Mouse (Mus musculus) forebrain, embryonic 15.5 days (tissue): ENCODE results near the gene Spryd3. TPM values are rescaled to one million over a fixed set of nuclear protein-coding genes. Genes with fewer than 3 reads are reported as not detected.

Experiments used
- ATAC-seq: fragments of 200-750 bp; cut with Nextera tagmentation; replicated peaks from 2 replicates; pipeline ENCODE4 v1.8.0; 2017; ENCODE audit warnings: mild to moderate bottlenecking, moderate TSS enrichment, moderate library complexity
- H3K27ac ChIP-seq: fragments of 300-500 bp; sonication (generic); replicated peaks from 2 replicates; pipeline ENCODE4 v1.5.1; 2015; ENCODE audit warnings: mild to moderate bottlenecking, inconsistent platforms
- H3K27me3 ChIP-seq: fragments of 300-500 bp; sonication (generic); 2 replicates; pipeline ENCODE4 v1.6.1; 2015; ENCODE audit warnings: inconsistent platforms
- H3K36me3 ChIP-seq: fragments of 300-500 bp; sonication (generic); 2 replicates; pipeline ENCODE4 v1.6.1; 2015; ENCODE audit warnings: mild to moderate bottlenecking, inconsistent platforms
- H3K4me1 ChIP-seq: fragments of 300-500 bp; sonication (generic); 2 replicates; pipeline ENCODE4 v1.6.1; 2015; ENCODE audit warnings: inconsistent platforms
- H3K4me2 ChIP-seq: fragments of 300-500 bp; sonication (generic); replicated peaks from 2 replicates; pipeline ENCODE4 v1.6.1; 2015; ENCODE audit warnings: mild to moderate bottlenecking, inconsistent platforms
- H3K4me3 ChIP-seq: fragments of 300-500 bp; sonication (generic); 2 replicates; pipeline ENCODE4 v1.5.1; 2015; ENCODE audit warnings: mild to moderate bottlenecking, inconsistent platforms
- H3K9ac ChIP-seq: fragments of 300-500 bp; sonication (generic); replicated peaks from 2 replicates; pipeline ENCODE4 v1.6.1; 2015; ENCODE audit warnings: mild to moderate bottlenecking, inconsistent platforms
- H3K9me3 ChIP-seq: fragments of 300-500 bp; sonication (generic); 2 replicates; pipeline ENCODE4 v1.6.1; 2016; ENCODE audit warnings: inconsistent platforms
- WGBS: fragments of 180-500 bp; shearing (Covaris S2); methylation state at CpG from one replicate; pipeline ENCODE4 v1.1.7; 2015; ENCODE audit warnings: mixed read lengths; 5-methylcytosine and 5-hydroxymethylcytosine counted together
- polyA plus RNA-seq: library from polyadenylated mRNA; unstranded; fragments of >200 nt; fragmentation: Nextera tagmentation; extraction: Ambion mirVana; gene quantifications from 2 replicates; pipeline ENCODE4 v1.2.1, GENCODE M21; 2015

The Spryd3 gene
- polyA plus RNA-seq, 1 experiment from 2014 or later = 42.9 TPM

GRCm38 (mm10) chr15:102100996-102101671, 34.9 kb downstream of the Spryd3 start:
- H3K36me3 ChIP-seq = peaks cover 21% of the 10 kb centered on the region
- ATAC-seq = no peak
- 28% methylated on average over 10 of the region's 10 CpGs for WGBS
- peak overlapping the region; percentile 2; the same call in 1 of the 2 replicates for H3K4me3 ChIP-seq
- 0 out of 2 replicates have a peak overlapping the region, but pooled peaks have one; percentile 57 for H3K9ac ChIP-seq
- H3K27me3 ChIP-seq = peaks cover 5% of the 10 kb centered on the region; the same call in 1 of the 2 replicates
- H3K9me3 ChIP-seq = no peaks in the 10 kb centered on the region
- H3K4me1 ChIP-seq = peaks cover 32% of the 10 kb centered on the region
- peak overlapping the region; percentile 85 for H3K4me2 ChIP-seq
- H3K27ac ChIP-seq = peak overlapping the region; percentile 31; the same call in 1 of the 2 replicates

- Histone ChIP-seq H3K27ac (peak within 1 kb of the TSS; percentile 31), H3K27me3 (no peaks in the 10 kb centered on the region; the same call in 1 of the 2 replicates), H3K9ac (peak within 1 kb of the TSS; percentile 57), H3K4me2 (peak within 1 kb of the TSS; percentile 85), H3K36me3 (peaks cover 28% of the 10 kb centered on the region), H3K4me3 (peak within 1 kb of the TSS; percentile 53), H3K9me3 (no peaks in the 10 kb centered on the region), H3K4me1 (peaks cover 32% of the 10 kb centered on the region)
- WGBS = under 1% methylated on average over 70 of the region's 82 CpGs
- peak; percentile 53 for ATAC-seq
These were observed 35.7 kb downstream of the Spryd3 start, which contains the start of gene Tns2 for GRCm38 (mm10) chr15:102100161-102100981. Tns2 (plus strand) TSS chr15:102100413.

- Histone ChIP-seq H3K4me2 (peak overlapping the region; percentile 85), H3K27ac (peak overlapping the region; percentile 23; the same call in 1 of the 2 replicates), H3K27me3 (no peaks in the 10 kb centered on the region; the same call in 1 of the 2 replicates), H3K9ac (peak overlapping the region; percentile 57), H3K4me1 (peaks cover 32% of the 10 kb centered on the region), H3K4me3 (peak overlapping the region; percentile 53), H3K9me3 (no peaks in the 10 kb centered on the region), H3K36me3 (peaks cover 34% of the 10 kb centered on the region)
- WGBS = 17% methylated on average over 8 of the region's 8 CpGs
- ATAC-seq = no peak; the same call in 1 of the 2 replicates
These were observed 36.3 kb downstream of the Spryd3 start for GRCm38 (mm10) chr15:102099771-102100160.

GRCm38 (mm10) chr15:102099260-102099659, 36.8 kb downstream of the Spryd3 start:
- Histone ChIP-seq H3K9ac (no peak overlapping the region), H3K4me1 (peaks cover 32% of the 10 kb centered on the region), H3K36me3 (peaks cover 39% of the 10 kb centered on the region), H3K27ac (no peak overlapping the region), H3K9me3 (no peaks in the 10 kb centered on the region), H3K27me3 (no peaks in the 10 kb centered on the region; the same call in 1 of the 2 replicates), H3K4me2 (0 out of 2 replicates have a peak overlapping the region, but pooled peaks have one; percentile 85), H3K4me3 (no peak overlapping the region)
- ATAC-seq = no peak
- WGBS = 49% methylated on average over 5 of the region's 5 CpGs

GRCm38 (mm10) chr15:102097991-102098555, 38.0 kb downstream of the Spryd3 start:
- Histone ChIP-seq H3K9me3 (no peaks in the 10 kb centered on the region), H3K4me1 (peaks cover 26% of the 10 kb centered on the region), H3K27me3 (no peaks in the 10 kb centered on the region; the same call in 1 of the 2 replicates), H3K9ac (no peak overlapping the region), H3K4me3 (no peak overlapping the region), H3K4me2 (no peak overlapping the region), H3K36me3 (peaks cover 51% of the 10 kb centered on the region), H3K27ac (no peak overlapping the region)
- 23% methylated on average over 5 of the region's 5 CpGs for WGBS
- ATAC-seq = no peak

GRCm38 (mm10) chr15:102097147-102097915, 38.7 kb downstream of the Spryd3 start:
- Histone ChIP-seq H3K4me3 (no peak overlapping the region), H3K36me3 (peaks cover 59% of the 10 kb centered on the region), H3K27me3 (no peaks in the 10 kb centered on the region; the same call in 1 of the 2 replicates), H3K9ac (no peak overlapping the region), H3K27ac (no peak overlapping the region), H3K9me3 (no peaks in the 10 kb centered on the region), H3K4me2 (no peak overlapping the region), H3K4me1 (peaks cover 26% of the 10 kb centered on the region)
- WGBS = 86% methylated on average over 8 of the region's 8 CpGs
- no peak for ATAC-seq

GRCm38 (mm10) chr15:102094988-102095387, 41.0 kb downstream of the Spryd3 start:
- no peak for ATAC-seq
- no peaks in the 10 kb centered on the region for H3K27me3 ChIP-seq
- peaks cover 4% of the 10 kb centered on the region for H3K4me1 ChIP-seq
- H3K4me3 ChIP-seq = no peak overlapping the region
- H3K27ac ChIP-seq = no peak overlapping the region
- H3K4me2 ChIP-seq = no peak overlapping the region
- H3K9ac ChIP-seq = no peak overlapping the region
- 91% methylated on average over 16 of the region's 16 CpGs for WGBS
- H3K36me3 ChIP-seq = peaks cover 82% of the 10 kb centered on the region
- no peaks in the 10 kb centered on the region for H3K9me3 ChIP-seq

- Histone ChIP-seq H3K36me3 (peaks cover 90% of the 10 kb centered on the region), H3K9ac (no peak overlapping the region), H3K9me3 (no peaks in the 10 kb centered on the region), H3K27me3 (no peaks in the 10 kb centered on the region), H3K27ac (no peak overlapping the region), H3K4me1 (no peaks in the 10 kb centered on the region), H3K4me3 (no peak overlapping the region), H3K4me2 (no peak overlapping the region)
- no peak for ATAC-seq
- 53% methylated on average over 2 of the region's 2 CpGs for WGBS
These were observed 41.9 kb downstream of the Spryd3 start for GRCm38 (mm10) chr15:102094157-102094556.

GRCm38 (mm10) chr15:102092222-102092621, 43.8 kb downstream of the Spryd3 start:
- no peak for ATAC-seq
- H3K4me3 ChIP-seq = no peak overlapping the region
- H3K36me3 ChIP-seq = peaks cover 95% of the 10 kb centered on the region
- 94% methylated on average over 4 of the region's 4 CpGs for WGBS
- H3K4me1 ChIP-seq = no peaks in the 10 kb centered on the region
- H3K9ac ChIP-seq = no peak overlapping the region
- no peaks in the 10 kb centered on the region for H3K27me3 ChIP-seq
- no peaks in the 10 kb centered on the region for H3K9me3 ChIP-seq
- no peak overlapping the region for H3K27ac ChIP-seq
- no peak overlapping the region for H3K4me2 ChIP-seq

- no peak overlapping the region for H3K4me3 ChIP-seq
- H3K9me3 ChIP-seq = no peaks in the 10 kb centered on the region
- H3K4me2 ChIP-seq = no peak overlapping the region
- no peak overlapping the region for H3K27ac ChIP-seq
- no peaks in the 10 kb centered on the region for H3K4me1 ChIP-seq
- 85% methylated on average over 1 of the region's 1 CpGs for WGBS
- no peaks in the 10 kb centered on the region for H3K27me3 ChIP-seq
- no peak for ATAC-seq
- peaks cover 99% of the 10 kb centered on the region for H3K36me3 ChIP-seq
- H3K9ac ChIP-seq = no peak overlapping the region
These were observed 44.3 kb downstream of the Spryd3 start for GRCm38 (mm10) chr15:102091688-102092087.

- Histone ChIP-seq H3K4me1 (no peaks in the 10 kb centered on the region), H3K9me3 (no peaks in the 10 kb centered on the region), H3K36me3 (peaks cover 99% of the 10 kb centered on the region), H3K27me3 (no peaks in the 10 kb centered on the region), H3K9ac (no peak overlapping the region), H3K4me3 (no peak overlapping the region), H3K4me2 (no peak overlapping the region), H3K27ac (no peak overlapping the region)
- no peak for ATAC-seq
- WGBS = 92% methylated on average over 12 of the region's 12 CpGs
These were observed 44.9 kb downstream of the Spryd3 start for GRCm38 (mm10) chr15:102091063-102091679.
